Mouse (Mus musculus): ENCODE results near the gene Plin4. TPM values are rescaled to one million over a fixed set of nuclear protein-coding genes. Genes with fewer than 3 reads are reported as not detected.

Gene Plin4
- polyA plus RNA-seq, 1 experiment from 2014 or later: 0.13 TPM

Other genes with a start within 250 kb of the Plin4 start
- 14.2 and 15.3 TPM in 2 replicates for gene Zfp119a, start 230.9 kb downstream of the Plin4 start, polyA plus RNA-seq (2014; fragmentation: Nextera tagmentation; extraction: Ambion mirVana)
- gene Zfp959, start 217.7 kb downstream of the Plin4 start, polyA plus RNA-seq (2014; fragmentation: Nextera tagmentation; extraction: Ambion mirVana): 17.8 and 18.8 TPM in 2 replicates
- gene Zfp119b, start 160.3 kb downstream of the Plin4 start, polyA plus RNA-seq (2014; fragmentation: Nextera tagmentation; extraction: Ambion mirVana): 10.7 and 13.4 TPM in 2 replicates
- gene Ebi3, start 157.2 kb downstream of the Plin4 start, polyA plus RNA-seq (2014; fragmentation: Nextera tagmentation; extraction: Ambion mirVana): 6.6 and 9.6 TPM in 2 replicates
- gene Yju2, start 150.7 kb downstream of the Plin4 start, polyA plus RNA-seq (2014; fragmentation: Nextera tagmentation; extraction: Ambion mirVana): 20.0 and 21.4 TPM in 2 replicates
- 178 and 209 TPM in 2 replicates for gene Shd, start 139.3 kb downstream of the Plin4 start, polyA plus RNA-seq (2014; fragmentation: Nextera tagmentation; extraction: Ambion mirVana)
- gene Fsd1, start 123.3 kb downstream of the Plin4 start, polyA plus RNA-seq (2014; fragmentation: Nextera tagmentation; extraction: Ambion mirVana): 141 and 188 TPM in 2 replicates
- gene Stap2, start 104.2 kb downstream of the Plin4 start, polyA plus RNA-seq (2014; fragmentation: Nextera tagmentation; extraction: Ambion mirVana): 5.1 and 5.5 TPM in 2 replicates
- 164 and 169 TPM in 2 replicates for gene Mpnd, start 104.1 kb downstream of the Plin4 start, polyA plus RNA-seq (2014; fragmentation: Nextera tagmentation; extraction: Ambion mirVana)
- 96.2 and 96.3 TPM in 2 replicates for gene Sh3gl1, start 73.2 kb downstream of the Plin4 start, polyA plus RNA-seq (2014; fragmentation: Nextera tagmentation; extraction: Ambion mirVana)
- gene Chaf1a, start 69.4 kb downstream of the Plin4 start, polyA plus RNA-seq (2014; fragmentation: Nextera tagmentation; extraction: Ambion mirVana): 3.3 and 4.8 TPM in 2 replicates
- gene Ubxn6, start 34.8 kb downstream of the Plin4 start, polyA plus RNA-seq (2014; fragmentation: Nextera tagmentation; extraction: Ambion mirVana): 74.9 and 79.5 TPM in 2 replicates
- gene Hdgfl2, start 30.2 kb downstream of the Plin4 start, polyA plus RNA-seq (2014; fragmentation: Nextera tagmentation; extraction: Ambion mirVana): 106 and 113 TPM in 2 replicates
- 0.55 and 1.0 TPM in 2 replicates for gene Plin5, start 7.8 kb upstream of the Plin4 start, polyA plus RNA-seq (2014; fragmentation: Nextera tagmentation; extraction: Ambion mirVana)
- gene Lrg1, start 12.2 kb upstream of the Plin4 start, polyA plus RNA-seq (2014; fragmentation: Nextera tagmentation; extraction: Ambion mirVana): 0.15 and 0.34 TPM in 2 replicates
- gene Sema6b, start 30.5 kb upstream of the Plin4 start, polyA plus RNA-seq (2014; fragmentation: Nextera tagmentation; extraction: Ambion mirVana): 16.4 and 18.2 TPM in 2 replicates
- 8.5 and 10.5 TPM in 2 replicates for gene Tnfaip8l1, start 52.7 kb upstream of the Plin4 start, polyA plus RNA-seq (2014; fragmentation: Nextera tagmentation; extraction: Ambion mirVana)
- 55.1 and 57.5 TPM in 2 replicates for gene Mydgf, start 74.1 kb upstream of the Plin4 start, polyA plus RNA-seq (2014; fragmentation: Nextera tagmentation; extraction: Ambion mirVana)
- 22.3 and 26.7 TPM in 2 replicates for gene Dpp9, start 109.1 kb upstream of the Plin4 start, polyA plus RNA-seq (2014; fragmentation: Nextera tagmentation; extraction: Ambion mirVana)
- gene Fem1a, start 147.0 kb upstream of the Plin4 start, polyA plus RNA-seq (2014; fragmentation: Nextera tagmentation; extraction: Ambion mirVana): 16.9 and 21.4 TPM in 2 replicates
- 0.78 and 1.6 TPM in 2 replicates for gene Ticam1, start 167.0 kb upstream of the Plin4 start, polyA plus RNA-seq (2014; fragmentation: Nextera tagmentation; extraction: Ambion mirVana)
- 6.4 and 11.6 TPM in 2 replicates for gene Plin3, start 183.1 kb upstream of the Plin4 start, polyA plus RNA-seq (2014; fragmentation: Nextera tagmentation; extraction: Ambion mirVana)
- gene Arrdc5, start 190.5 kb upstream of the Plin4 start, polyA plus RNA-seq (2014; fragmentation: Nextera tagmentation; extraction: Ambion mirVana): not detected in 2 replicates
- 11.3 and 21.5 TPM in 2 replicates for gene Uhrf1, start 193.5 kb upstream of the Plin4 start, polyA plus RNA-seq (2014; fragmentation: Nextera tagmentation; extraction: Ambion mirVana)
- gene Kdm4b, start 216.3 kb upstream of the Plin4 start, polyA plus RNA-seq (2014; fragmentation: Nextera tagmentation; extraction: Ambion mirVana): 72.4 and 78.9 TPM in 2 replicates

Measured in midbrain, embryonic 14.5 days (tissue).